Mouse (Mus musculus) gastrocnemius, postnatal 14 days (tissue): Measurements from ENCODE around the gene Magel2. TPM values are rescaled to one million over a fixed set of nuclear protein-coding genes. Genes with fewer than 3 reads are reported as not detected.
A peak's percentile ranks its signal among the peaks of the same experiment; 100 is the strongest.

Experiments used
- DNase-seq: peaks from one replicate; pipeline ENCODE4 v3.0.0; 2021; ENCODE audit warnings: mixed read lengths
- intact Hi-C: fragments of 180-260 bp; cut with DNase I; formaldehyde crosslinking; loops from one replicate; pipeline ENCODE4 v1.15.1; 2025; ENCODE audit warnings: low total_unique reads
- long read RNA-seq, 2 experiments: library from polyadenylated mRNA; stranded (forward); transcript quantifications; one replicate each; pipeline ENCODE4 v2.0.0; 2021
- total RNA-seq, 2 experiments: library from RNA; stranded (reverse); gene quantifications; 2 replicates each; pipeline ENCODE4 v1.2.3; 2021

Gene Magel2
- under 1 TPM; 0.21 to 0.47 TPM for total RNA-seq
- long read RNA-seq, experiment 1: 0 reads
- long read RNA-seq, experiment 2, full-length matches to known transcripts: 1 of 1 reads
- long read RNA-seq, experiment 2, partial matches to known transcripts: 0 of 1 reads
- long read RNA-seq, experiment 2, other reads (novel, unspliced or antisense): 0 of 1 reads

- intact Hi-C loops: no loop called here
- peak; percentile 14 for DNase-seq
Observed at GRCm38 (mm10) chr7:62376510-62377304, at the start of gene Magel2. Magel2 (plus strand) TSS chr7:62377010.

GRCm38 (mm10) chr7:62345411-62345810 lies 31.4 kb upstream of the Magel2 start:
- DNase-seq: peak; percentile 20
- intact Hi-C loops: no loop called here

GRCm38 (mm10) chr7:62346269-62346668 lies 30.5 kb upstream of the Magel2 start, which contains the start of gene Ndn:
Ndn (plus strand) TSS chr7:62346569.
- DNase-seq: no peak
- intact Hi-C loops: no loop called here

GRCm38 (mm10) chr7:62348106-62348803 lies 28.6 kb upstream of the Magel2 start:
- intact Hi-C loops: no loop called here
- DNase-seq: peak; percentile 86

- intact Hi-C loops: no loop called here
Observed at GRCm38 (mm10) chr7:62348804-62349190, 28.0 kb upstream of the Magel2 start.

GRCm38 (mm10) chr7:62351266-62351665 lies 25.5 kb upstream of the Magel2 start:
- DNase-seq: no peak
- intact Hi-C loops: no loop called here

More at GRCm38 (mm10) chr7:62348804-62349190, 28.0 kb upstream of the Magel2 start:
- peak; percentile 3 for DNase-seq

GRCm38 (mm10) chr7:62365039-62365636 lies 11.7 kb upstream of the Magel2 start:
- DNase-seq: no peak
- intact Hi-C loops: no loop called here

GRCm38 (mm10) chr7:62366730-62367129 lies 10.1 kb upstream of the Magel2 start:
- intact Hi-C loops: no loop called here
- DNase-seq: no peak

- intact Hi-C loops: no loop called here
- DNase-seq: peak; percentile 19
Observed at GRCm38 (mm10) chr7:62375658-62376057, 1.2 kb upstream of the Magel2 start.

GRCm38 (mm10) chr7:62377313-62377712 lies 503 bp downstream of the Magel2 start:
- intact Hi-C loops: no loop called here
- DNase-seq: peak; percentile 17

GRCm38 (mm10) chr7:62378529-62378928 lies 1.7 kb downstream of the Magel2 start:
- intact Hi-C loops: no loop called here
- no peak for DNase-seq

- intact Hi-C loops: loop anchor here (10.0 kb wide), 1 partner anchor 148 kb away; no protein-coding TSS in a partner anchor
- DNase-seq: peak; percentile 18
Observed at GRCm38 (mm10) chr7:62382391-62382790, 5.6 kb downstream of the Magel2 start.

GRCm38 (mm10) chr7:62388291-62388690 lies 11.5 kb downstream of the Magel2 start:
- intact Hi-C loops: loop anchor here (10.0 kb wide), 1 partner anchor 153 kb away; no protein-coding TSS in a partner anchor
- no peak for DNase-seq

- DNase-seq: no peak
- intact Hi-C loops: no loop called here
Observed at GRCm38 (mm10) chr7:62392202-62392601, 15.4 kb downstream of the Magel2 start.

- no peak for DNase-seq
- intact Hi-C loops: no loop called here
Observed at GRCm38 (mm10) chr7:62406573-62407050, 29.8 kb downstream of the Magel2 start.

GRCm38 (mm10) chr7:62407803-62408202 lies 31.0 kb downstream of the Magel2 start:
- no peak for DNase-seq
- intact Hi-C loops: no loop called here

- intact Hi-C loops: no loop called here
- no peak for DNase-seq
Observed at GRCm38 (mm10) chr7:62415222-62415621, 38.4 kb downstream of the Magel2 start.

GRCm38 (mm10) chr7:62416173-62416572 lies 39.4 kb downstream of the Magel2 start:
- intact Hi-C loops: no loop called here
- no peak for DNase-seq

GRCm38 (mm10) chr7:62418346-62418745 lies 41.5 kb downstream of the Magel2 start:
- intact Hi-C loops: no loop called here
- DNase-seq: no peak

GRCm38 (mm10) chr7:62419105-62419492 lies 42.3 kb downstream of the Magel2 start:
- DNase-seq: peak; percentile 3
- intact Hi-C loops: no loop called here
